Mouse (Mus musculus): ENCODE measurements around the gene Apopt1. TPM values are rescaled to one million over a fixed set of nuclear protein-coding genes. Genes with fewer than 3 reads are reported as not detected.

Gene Apopt1
- polyA plus RNA-seq, 1 experiment: 54.6 TPM

DNA sequence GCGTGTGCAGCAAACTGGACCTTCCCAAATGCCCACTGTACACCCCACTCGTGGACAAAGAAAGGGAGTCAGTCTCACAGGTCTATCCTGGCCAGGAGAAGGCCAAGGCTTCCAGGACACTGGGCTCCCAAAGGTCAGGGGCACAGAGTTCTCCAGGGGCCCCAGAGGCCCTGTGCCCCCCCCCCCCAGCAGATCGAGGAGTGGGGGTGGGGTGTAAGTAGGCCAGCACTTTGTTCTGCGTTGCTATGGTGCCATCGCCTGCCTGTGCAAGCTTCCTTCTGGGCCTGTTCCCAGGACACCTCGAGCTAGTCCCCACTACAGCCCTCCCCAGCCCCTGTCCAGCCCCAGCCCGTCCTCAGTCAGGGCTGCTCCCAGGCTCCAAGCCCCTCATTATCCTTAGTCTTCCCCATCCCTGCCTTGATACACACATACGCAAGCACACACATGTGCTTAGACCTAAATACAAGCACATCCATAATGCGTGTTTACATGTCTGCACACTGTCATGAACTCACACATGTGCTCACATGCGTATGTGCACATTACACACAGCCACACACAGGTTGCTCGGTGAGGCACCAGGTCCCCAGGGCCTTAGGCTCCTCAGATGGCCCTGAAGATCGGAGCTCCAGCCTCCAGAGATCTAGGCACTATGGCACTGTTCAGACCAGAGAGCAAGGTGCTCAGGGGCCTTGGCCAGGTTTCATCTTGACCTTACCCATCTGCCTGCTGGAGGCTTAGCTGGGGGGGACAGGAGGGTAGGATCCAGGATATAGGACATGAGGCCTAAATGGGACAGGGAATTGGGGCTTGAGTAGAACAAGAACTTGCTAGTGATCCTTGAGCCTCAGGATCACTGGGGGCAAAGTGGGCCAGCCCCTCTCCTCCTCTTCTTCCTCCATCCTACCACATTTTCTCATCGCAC is 17.9 kb upstream of the Apopt1 start:
- H3K4me3 ChIP-seq: no peak overlapping the region
- TF ChIP-seq E2F4 (IDR thresholded peaks at IDR 0.05; ENCODE audit: insufficient read depth): no peak
- TF ChIP-seq REST (IDR thresholded peaks at IDR 0.05; ENCODE audit: insufficient read depth, insufficient read length): no peak
- no peak for TF ChIP-seq TCF12 (IDR thresholded peaks at IDR 0.05; ENCODE audit: insufficient read depth, poor library complexity, severe bottlenecking)
- no peak for TF ChIP-seq TCF3 (IDR thresholded peaks at IDR 0.05; ENCODE audit: insufficient read length, low read depth)
- TF ChIP-seq MYOG (IDR thresholded peaks at IDR 0.05; ENCODE audit: control insufficient read depth in 1 of 3, insufficient read depth in 1 of 3, insufficient read length in 2 of 3, low read depth in 2 of 3): no peak
- TF ChIP-seq POLR2A (IDR thresholded peaks at IDR 0.05; ENCODE audit: insufficient read length, low read depth): no peak
- TF ChIP-seq MAX (IDR thresholded peaks at IDR 0.05; ENCODE audit: low read depth): no peak
- TF ChIP-seq USF1 (IDR thresholded peaks at IDR 0.05; ENCODE audit: low read depth): no peak
- TF ChIP-seq MYOD1 (IDR thresholded peaks at IDR 0.05; ENCODE audit: control insufficient read depth in 1 of 3, insufficient read length in 2 of 3, low read depth in 2 of 3): no peak
- TF ChIP-seq CEBPB (IDR thresholded peaks at IDR 0.05; ENCODE audit: insufficient read depth, poor library complexity, severe bottlenecking): no peak
- no peak for TF ChIP-seq POLR2AphosphoS2 (IDR thresholded peaks at IDR 0.05; ENCODE audit: insufficient read length, low read depth)
- TF ChIP-seq SRF (IDR thresholded peaks at IDR 0.05; ENCODE audit: control insufficient read depth, insufficient read length, low read depth): no peak
- no peak overlapping the region for H3K4me2 ChIP-seq (ENCODE audit: low read depth)
- H3K27me3 ChIP-seq (ENCODE audit: control insufficient read depth, insufficient read depth, insufficient read length): no peaks in the 10 kb centered on the region
- no peak overlapping the region for H3ac ChIP-seq (ENCODE audit: control insufficient read depth, insufficient read length)
- no peaks in the 10 kb centered on the region for H3K36me3 ChIP-seq (ENCODE audit: control insufficient read depth, insufficient read depth)
- H3K79me2 ChIP-seq (ENCODE audit: control insufficient read depth, insufficient read depth): no peaks in the 10 kb centered on the region

DNA sequence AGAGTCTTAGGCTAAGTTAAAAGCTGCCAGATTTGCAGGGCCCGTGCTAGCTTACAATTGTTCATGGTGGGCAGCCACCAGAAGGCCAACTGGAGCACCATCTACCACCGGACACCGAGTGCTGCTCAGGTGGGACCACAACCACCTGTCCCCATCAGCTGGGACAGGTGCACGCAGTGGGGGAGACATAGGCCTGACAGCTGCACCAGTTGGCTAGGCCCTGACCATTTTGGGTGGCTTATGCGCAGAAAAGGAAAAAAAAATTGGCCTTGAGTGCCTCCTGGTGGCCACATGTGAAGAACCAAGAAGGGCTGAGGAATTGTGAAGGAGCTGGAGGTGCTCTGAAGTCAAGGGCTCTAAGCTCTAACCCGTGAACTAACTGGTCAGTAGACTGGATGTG is 16.8 kb upstream of the Apopt1 start:
- H3K4me2 ChIP-seq (ENCODE audit: low read depth): no peak overlapping the region
- no peaks in the 10 kb centered on the region for H3K36me3 ChIP-seq (ENCODE audit: control insufficient read depth, insufficient read depth)
- H3ac ChIP-seq (ENCODE audit: control insufficient read depth, insufficient read length): no peak overlapping the region
- TF ChIP-seq E2F4 (IDR thresholded peaks at IDR 0.05; ENCODE audit: insufficient read depth) (no peak), USF1 (IDR thresholded peaks at IDR 0.05; ENCODE audit: low read depth) (no peak), POLR2AphosphoS2 (IDR thresholded peaks at IDR 0.05; ENCODE audit: insufficient read length, low read depth) (no peak), REST (IDR thresholded peaks at IDR 0.05; ENCODE audit: insufficient read depth, insufficient read length) (no peak), MYOG (IDR thresholded peaks at IDR 0.05; ENCODE audit: control insufficient read depth in 1 of 3, insufficient read depth in 1 of 3, insufficient read length in 2 of 3, low read depth in 2 of 3) (peak; percentile 74 to 100 (median 98)), MAX (IDR thresholded peaks at IDR 0.05; ENCODE audit: low read depth) (no peak), MYOD1 (IDR thresholded peaks at IDR 0.05; ENCODE audit: control insufficient read depth in 1 of 3, insufficient read length in 2 of 3, low read depth in 2 of 3) (peak; percentile 53 to 99 (median 98)), TCF12 (IDR thresholded peaks at IDR 0.05; ENCODE audit: insufficient read depth, poor library complexity, severe bottlenecking) (peak; percentile 99), SRF (IDR thresholded peaks at IDR 0.05; ENCODE audit: control insufficient read depth, insufficient read length, low read depth) (no peak), POLR2A (IDR thresholded peaks at IDR 0.05; ENCODE audit: insufficient read length, low read depth) (no peak), TCF3 (IDR thresholded peaks at IDR 0.05; ENCODE audit: insufficient read length, low read depth) (peak; percentile 100), CEBPB (IDR thresholded peaks at IDR 0.05; ENCODE audit: insufficient read depth, poor library complexity, severe bottlenecking) (no peak)
- H3K27me3 ChIP-seq (ENCODE audit: control insufficient read depth, insufficient read depth, insufficient read length): no peaks in the 10 kb centered on the region
- no peaks in the 10 kb centered on the region for H3K79me2 ChIP-seq (ENCODE audit: control insufficient read depth, insufficient read depth)
- no peak overlapping the region for H3K4me3 ChIP-seq

DNA sequence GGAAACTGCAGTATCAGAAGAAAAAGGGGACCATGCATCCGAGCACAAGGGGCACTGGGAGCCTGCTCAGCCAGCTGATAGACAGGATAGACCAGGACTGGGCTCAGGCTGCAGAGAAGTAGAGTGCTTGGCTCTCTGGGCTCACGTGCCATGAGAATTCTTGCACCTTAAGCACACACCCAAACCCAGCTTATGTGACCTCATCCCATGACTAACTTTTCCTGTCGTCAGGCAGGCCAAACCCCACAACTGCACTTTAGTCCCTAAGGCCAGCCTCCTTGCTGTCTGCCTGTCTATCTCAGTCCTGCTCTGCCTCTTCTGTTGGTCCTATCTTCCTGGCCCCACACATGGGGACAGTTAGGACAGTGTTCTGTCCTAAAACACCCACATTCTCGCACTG is 15.4 kb upstream of the Apopt1 start:
- Histone ChIP-seq H3K4me2 (ENCODE audit: low read depth) (no peak overlapping the region), H3K4me3 (no peak overlapping the region), H3K27me3 (ENCODE audit: control insufficient read depth, insufficient read depth, insufficient read length) (no peaks in the 10 kb centered on the region), H3K36me3 (ENCODE audit: control insufficient read depth, insufficient read depth) (no peaks in the 10 kb centered on the region), H3ac (ENCODE audit: control insufficient read depth, insufficient read length) (no peak overlapping the region), H3K79me2 (ENCODE audit: control insufficient read depth, insufficient read depth) (no peaks in the 10 kb centered on the region)
- TF ChIP-seq POLR2A (IDR thresholded peaks at IDR 0.05; ENCODE audit: insufficient read length, low read depth) (no peak), SRF (IDR thresholded peaks at IDR 0.05; ENCODE audit: control insufficient read depth, insufficient read length, low read depth) (no peak), MAX (IDR thresholded peaks at IDR 0.05; ENCODE audit: low read depth) (no peak), CEBPB (IDR thresholded peaks at IDR 0.05; ENCODE audit: insufficient read depth, poor library complexity, severe bottlenecking) (no peak), E2F4 (IDR thresholded peaks at IDR 0.05; ENCODE audit: insufficient read depth) (no peak), USF1 (IDR thresholded peaks at IDR 0.05; ENCODE audit: low read depth) (no peak), TCF12 (IDR thresholded peaks at IDR 0.05; ENCODE audit: insufficient read depth, poor library complexity, severe bottlenecking) (no peak), MYOG (IDR thresholded peaks at IDR 0.05; ENCODE audit: control insufficient read depth in 1 of 3, insufficient read depth in 1 of 3, insufficient read length in 2 of 3, low read depth in 2 of 3) (no peak), MYOD1 (IDR thresholded peaks at IDR 0.05; ENCODE audit: control insufficient read depth in 1 of 3, insufficient read length in 2 of 3, low read depth in 2 of 3) (no peak)

DNA sequence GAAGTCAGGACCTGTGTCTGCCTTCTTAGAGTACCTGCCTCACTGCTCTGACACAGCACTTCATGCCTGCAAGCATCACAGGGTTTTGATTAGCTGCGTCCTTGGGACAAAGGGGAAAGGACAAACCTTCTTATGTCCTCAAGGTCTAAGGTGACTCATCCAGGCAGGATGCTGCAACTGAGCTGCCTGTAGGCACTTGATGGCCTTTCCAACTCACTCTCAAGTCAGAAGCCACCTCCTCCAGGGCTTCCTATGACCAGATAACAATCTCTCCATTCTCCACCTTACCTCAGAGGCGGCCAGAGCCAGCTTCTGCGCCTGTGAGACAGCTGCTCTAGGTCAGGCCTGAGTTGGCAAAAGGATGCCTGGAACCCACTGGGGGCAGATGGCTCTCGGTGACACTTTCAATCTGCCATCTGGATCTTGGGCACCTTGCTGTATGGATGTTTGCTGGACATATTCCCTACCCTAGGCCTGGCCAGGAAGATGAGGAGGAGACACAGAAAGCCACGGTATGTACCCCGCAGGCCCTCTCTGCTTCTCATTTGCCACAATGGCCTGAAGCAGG is 14.6 kb upstream of the Apopt1 start:
- H3K36me3 ChIP-seq (ENCODE audit: control insufficient read depth, insufficient read depth): no peaks in the 10 kb centered on the region

More for the DNA sequence above, 14.6 kb upstream of the Apopt1 start:
- H3K4me3 ChIP-seq: no peak overlapping the region
- H3K79me2 ChIP-seq (ENCODE audit: control insufficient read depth, insufficient read depth): no peaks in the 10 kb centered on the region
- no peak overlapping the region for H3K4me2 ChIP-seq (ENCODE audit: low read depth)
- no peak overlapping the region for H3ac ChIP-seq (ENCODE audit: control insufficient read depth, insufficient read length)
- no peak for TF ChIP-seq REST (IDR thresholded peaks at IDR 0.05; ENCODE audit: insufficient read depth, insufficient read length)
- TF ChIP-seq MAX (IDR thresholded peaks at IDR 0.05; ENCODE audit: low read depth): no peak
- TF ChIP-seq MYOG (IDR thresholded peaks at IDR 0.05; ENCODE audit: control insufficient read depth in 1 of 3, insufficient read depth in 1 of 3, insufficient read length in 2 of 3, low read depth in 2 of 3): peak in 1 of 3 experiments; percentile 60
- TF ChIP-seq TCF12 (IDR thresholded peaks at IDR 0.05; ENCODE audit: insufficient read depth, poor library complexity, severe bottlenecking): no peak
- no peak for TF ChIP-seq POLR2A (IDR thresholded peaks at IDR 0.05; ENCODE audit: insufficient read length, low read depth)
- no peak for TF ChIP-seq TCF3 (IDR thresholded peaks at IDR 0.05; ENCODE audit: insufficient read length, low read depth)
- no peak for TF ChIP-seq CEBPB (IDR thresholded peaks at IDR 0.05; ENCODE audit: insufficient read depth, poor library complexity, severe bottlenecking)
- TF ChIP-seq USF1 (IDR thresholded peaks at IDR 0.05; ENCODE audit: low read depth): no peak
- TF ChIP-seq MYOD1 (IDR thresholded peaks at IDR 0.05; ENCODE audit: control insufficient read depth in 1 of 3, insufficient read length in 2 of 3, low read depth in 2 of 3): peak in 1 of 3 experiments; percentile 50
- TF ChIP-seq SRF (IDR thresholded peaks at IDR 0.05; ENCODE audit: control insufficient read depth, insufficient read length, low read depth): no peak
- no peak for TF ChIP-seq POLR2AphosphoS2 (IDR thresholded peaks at IDR 0.05; ENCODE audit: insufficient read length, low read depth)
- no peak for TF ChIP-seq E2F4 (IDR thresholded peaks at IDR 0.05; ENCODE audit: insufficient read depth)
- no peaks in the 10 kb centered on the region for H3K27me3 ChIP-seq (ENCODE audit: control insufficient read depth, insufficient read depth, insufficient read length)

Measured in myocyte (in vitro differentiated cells).